Mouse (Mus musculus) heart, embryonic 16.5 days (tissue): Measurements from ENCODE around the gene Ndufs2. TPM values are rescaled to one million over a fixed set of nuclear protein-coding genes. Genes with fewer than 3 reads are reported as not detected.
"Not testable (repeated sequence)": the region's sequence is repeated elsewhere in the genome, so short reads cannot be mapped to it uniquely, and the experiment has no call there.

Source experiments
- ATAC-seq: fragments of 200-750 bp; cut with Nextera tagmentation; replicated peaks from 2 replicates; pipeline ENCODE4 v1.8.0; 2017; ENCODE audit warnings: moderate number of reproducible peaks; ENCODE audit not compliant: insufficient read depth, low FRiP score; ENCODE audit errors: extremely low read depth
- H3K27ac ChIP-seq: fragments of 300-500 bp; sonication (generic); 2 replicates; pipeline ENCODE4 v1.5.1; 2014; ENCODE audit warnings: mild to moderate bottlenecking, low read length, control low read depth, moderate library complexity
- H3K27me3 ChIP-seq: fragments of 300-500 bp; sonication (generic); 2 replicates; pipeline ENCODE4 v1.6.1; 2014; ENCODE audit warnings: low read length, mixed read lengths; ENCODE audit not compliant: control insufficient read depth, insufficient read depth
- H3K36me3 ChIP-seq: fragments of 300-500 bp; sonication (generic); 2 replicates; pipeline ENCODE4 v1.6.1; 2014; ENCODE audit not compliant: control insufficient read depth, insufficient read depth
- H3K4me1 ChIP-seq: fragments of 300-500 bp; sonication (generic); 2 replicates; pipeline ENCODE4 v1.6.1; 2014; ENCODE audit warnings: low read length, mixed read lengths; ENCODE audit not compliant: control insufficient read depth, insufficient read depth
- H3K4me2 ChIP-seq: fragments of 300-500 bp; sonication (generic); 2 replicates; pipeline ENCODE4 v1.6.1; 2014; ENCODE audit warnings: low read depth, mild to moderate bottlenecking, control low read depth, low read length
- H3K4me3 ChIP-seq: fragments of 300-500 bp; sonication (generic); 2 replicates; pipeline ENCODE4 v1.5.1; 2014; ENCODE audit warnings: mild to moderate bottlenecking, control low read depth, low read length
- H3K9ac ChIP-seq: fragments of 300-500 bp; sonication (generic); 2 replicates; pipeline ENCODE4 v1.6.1; 2014; ENCODE audit warnings: low read length, control low read depth
- H3K9me3 ChIP-seq: fragments of 300-500 bp; sonication (generic); replicated peaks from 2 replicates; pipeline ENCODE4 v1.6.1; 2016; ENCODE audit warnings: low read length; ENCODE audit not compliant: control insufficient read depth
- WGBS: fragments of 180-500 bp; shearing (Covaris S2); extraction: QIAGEN DNeasy Blood & Tissue Kit; methylation state at CpG from one replicate; pipeline ENCODE4 v1.1.7; 2014; 5-methylcytosine and 5-hydroxymethylcytosine counted together
- polyA plus RNA-seq: library from polyadenylated mRNA; unstranded; fragments of >200 nt; fragmentation: Nextera tagmentation; extraction: Ambion mirVana; gene quantifications from 2 replicates; pipeline ENCODE4 v1.2.1, GENCODE M21; 2015

Ndufs2 gene
- polyA plus RNA-seq, 1 experiment from 2014 or later = 700 TPM

GRCm38 (mm10) chr1:171248386-171249226, 2.6 kb downstream of the Ndufs2 start:
- no peaks in the 10 kb centered on the region for H3K9me3 ChIP-seq
- H3K9ac ChIP-seq = no peak overlapping the region
- no peak overlapping the region for H3K4me3 ChIP-seq
- peaks cover 42% of the 10 kb centered on the region for H3K4me1 ChIP-seq
- no peak for ATAC-seq
- 40% methylated on average over 3 of the region's 3 CpGs for WGBS
- H3K27me3 ChIP-seq = no peaks in the 10 kb centered on the region
- H3K4me2 ChIP-seq = no peak overlapping the region; the same call in 1 of the 2 replicates
- peak overlapping the region; percentile 91 for H3K27ac ChIP-seq
- peaks cover 8% of the 10 kb centered on the region for H3K36me3 ChIP-seq

- 28% methylated on average over 4 of the region's 4 CpGs for WGBS
Observed at GRCm38 (mm10) chr1:171247916-171248315, 3.3 kb downstream of the Ndufs2 start.

GRCm38 (mm10) chr1:171247453-171247841, 3.7 kb downstream of the Ndufs2 start:
- H3K36me3 ChIP-seq = peaks cover 20% of the 10 kb centered on the region
- peak overlapping the region; percentile 91 for H3K27ac ChIP-seq
- no peaks in the 10 kb centered on the region for H3K27me3 ChIP-seq
- peak overlapping the region; percentile 87 for H3K4me3 ChIP-seq
- H3K4me2 ChIP-seq = peak overlapping the region; percentile 76
- peaks cover 40% of the 10 kb centered on the region for H3K4me1 ChIP-seq
- H3K9me3 ChIP-seq = no peaks in the 10 kb centered on the region
- 8% methylated on average over 13 of the region's 13 CpGs for WGBS
- no peak for ATAC-seq
- peak overlapping the region; percentile 70 for H3K9ac ChIP-seq

More at GRCm38 (mm10) chr1:171247916-171248315, 3.3 kb downstream of the Ndufs2 start:
- Histone ChIP-seq H3K27ac (peak overlapping the region; percentile 91), H3K27me3 (no peaks in the 10 kb centered on the region), H3K9me3 (no peaks in the 10 kb centered on the region), H3K4me3 (no peak overlapping the region), H3K4me2 (peak overlapping the region; percentile 76), H3K36me3 (peaks cover 15% of the 10 kb centered on the region), H3K4me1 (peaks cover 42% of the 10 kb centered on the region), H3K9ac (peak overlapping the region; percentile 70; the same call in 1 of the 2 replicates)
- no peak for ATAC-seq

- Histone ChIP-seq H3K4me2 (peak overlapping the region; percentile 78), H3K9ac (peak overlapping the region; percentile 95), H3K27ac (peak overlapping the region; percentile 91), H3K9me3 (no peaks in the 10 kb centered on the region), H3K27me3 (no peaks in the 10 kb centered on the region), H3K36me3 (peaks cover 23% of the 10 kb centered on the region), H3K4me1 (peaks cover 34% of the 10 kb centered on the region), H3K4me3 (peak overlapping the region; percentile 87)
- ATAC-seq = peak; percentile 90
- under 1% methylated on average over 41 of the region's 41 CpGs for WGBS
Observed at GRCm38 (mm10) chr1:171246709-171247452, 4.3 kb downstream of the Ndufs2 start.

- Histone ChIP-seq H3K4me1 (peaks cover 21% of the 10 kb centered on the region), H3K9me3 (no peaks in the 10 kb centered on the region), H3K27ac (no peak overlapping the region), H3K36me3 (peaks cover 26% of the 10 kb centered on the region), H3K27me3 (no peaks in the 10 kb centered on the region), H3K4me2 (no peak overlapping the region; the same call in 1 of the 2 replicates), H3K4me3 (no peak overlapping the region), H3K9ac (no peak overlapping the region; the same call in 1 of the 2 replicates)
- ATAC-seq = no peak
- 81% methylated on average over 8 of the region's 8 CpGs for WGBS
Observed at GRCm38 (mm10) chr1:171245353-171245752, 5.8 kb downstream of the Ndufs2 start.

- H3K27ac ChIP-seq, ATAC-seq, H3K9me3 ChIP-seq, H3K9ac ChIP-seq, H3K27me3 ChIP-seq, H3K4me3 ChIP-seq, H3K4me1 ChIP-seq, H3K4me2 ChIP-seq: not testable (repeated sequence)
- 88% methylated on average over 12 of the region's 12 CpGs for WGBS
- peaks cover 52% of the 10 kb centered on the region for H3K36me3 ChIP-seq
Observed at GRCm38 (mm10) chr1:171241952-171242351, 9.2 kb downstream of the Ndufs2 start.

- ATAC-seq = no peak
- Histone ChIP-seq H3K4me3 (no peak overlapping the region), H3K9me3 (no peaks in the 10 kb centered on the region), H3K4me2 (no peak overlapping the region), H3K36me3 (peaks cover 62% of the 10 kb centered on the region), H3K9ac (no peak overlapping the region), H3K27me3 (no peaks in the 10 kb centered on the region), H3K27ac (no peak overlapping the region), H3K4me1 (peaks cover 6% of the 10 kb centered on the region)
- 88% methylated on average over 10 of the region's 10 CpGs for WGBS
Observed at GRCm38 (mm10) chr1:171240911-171241310, 10.3 kb downstream of the Ndufs2 start.

- no peaks in the 10 kb centered on the region for H3K27me3 ChIP-seq
- no peak overlapping the region for H3K4me3 ChIP-seq
- 72% methylated on average over 15 of the region's 15 CpGs for WGBS
- no peak for ATAC-seq
- H3K4me2 ChIP-seq = no peak overlapping the region
- peaks cover 67% of the 10 kb centered on the region for H3K36me3 ChIP-seq
- no peak overlapping the region for H3K27ac ChIP-seq
- no peak overlapping the region for H3K9ac ChIP-seq
- H3K4me1 ChIP-seq = peaks cover 8% of the 10 kb centered on the region
- H3K9me3 ChIP-seq = no peaks in the 10 kb centered on the region
Observed at GRCm38 (mm10) chr1:171239992-171240744, 11.0 kb downstream of the Ndufs2 start.
